Mouse (Mus musculus): ENCODE measurements at regions not wholly inside any gene's neighbourhood (a gene's known extent, or its start where the extent isn't known, plus 50 kb on each side); places are given as distances from the start of the nearest gene placed in this dataset.

DNA sequence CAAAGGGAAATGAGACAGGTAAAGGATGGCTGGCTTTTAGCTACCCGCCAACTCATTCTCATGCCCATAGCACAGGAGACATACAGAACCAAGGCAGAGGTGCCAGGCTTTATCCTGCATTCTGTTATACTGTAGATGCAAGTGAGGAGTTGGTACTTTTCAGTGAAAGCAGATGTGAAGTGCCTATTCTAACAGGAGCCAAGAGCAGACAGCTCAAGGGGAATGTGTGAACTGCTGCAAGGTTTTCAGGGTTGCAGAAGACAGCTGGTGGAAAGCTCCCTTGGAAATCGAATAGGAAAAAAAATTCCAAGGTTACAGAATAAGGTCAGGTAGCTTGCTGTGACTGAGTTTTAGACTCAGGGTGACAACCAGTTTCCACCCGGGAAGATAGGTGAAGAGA lies 105.7 kb upstream of the Gls start:
- no peaks in the 10 kb centered on the region for H3K27me3 ChIP-seq (replicated peaks)
- H3K27ac ChIP-seq, result no peak overlapping the region
- no peaks in the 10 kb centered on the region for H3K9me3 ChIP-seq
- no peaks in the 10 kb centered on the region for H3K36me3 ChIP-seq
- no peak overlapping the region for H3K4me3 ChIP-seq
- H3K9ac ChIP-seq, result no peak overlapping the region
- no peak for ATAC-seq (ENCODE audit: low FRiP score, low read depth)
- H3K4me1 ChIP-seq, result no peaks in the 10 kb centered on the region
- H3K4me2 ChIP-seq (replicated peaks), result no peak overlapping the region
- 83% methylated on average over 3 of the region's 3 CpGs for WGBS

DNA sequence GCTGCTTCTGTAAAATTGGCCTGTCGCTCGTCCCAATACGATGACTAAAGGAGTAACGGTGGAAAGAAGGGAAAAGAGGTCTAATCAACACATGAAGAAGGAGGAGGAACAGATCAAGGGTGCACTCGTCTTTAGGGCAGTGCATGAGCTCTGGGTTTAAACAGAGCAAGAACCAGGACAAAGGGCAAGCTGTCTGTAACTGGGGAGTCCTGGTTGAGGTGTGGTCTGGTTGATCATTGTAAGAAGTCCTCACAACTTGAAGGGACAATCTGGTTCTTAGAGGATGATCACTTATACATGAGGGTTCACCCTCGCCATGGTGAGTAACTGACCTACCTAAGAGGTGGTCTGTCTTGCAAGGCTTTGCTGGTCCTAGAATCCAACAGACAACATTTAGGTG lies 105.2 kb upstream of the Gls start:
- WGBS, result 89% methylated on average over 6 of the region's 6 CpGs
- no peak for ATAC-seq (ENCODE audit: low FRiP score, low read depth)
- no peaks in the 10 kb centered on the region for H3K36me3 ChIP-seq
- H3K4me2 ChIP-seq (replicated peaks), result no peak overlapping the region
- no peak overlapping the region for H3K4me3 ChIP-seq
- no peak overlapping the region for H3K27ac ChIP-seq
- no peaks in the 10 kb centered on the region for H3K27me3 ChIP-seq (replicated peaks)
- H3K9me3 ChIP-seq, result no peaks in the 10 kb centered on the region
- H3K9ac ChIP-seq, result no peak overlapping the region
- H3K4me1 ChIP-seq, result no peaks in the 10 kb centered on the region

DNA sequence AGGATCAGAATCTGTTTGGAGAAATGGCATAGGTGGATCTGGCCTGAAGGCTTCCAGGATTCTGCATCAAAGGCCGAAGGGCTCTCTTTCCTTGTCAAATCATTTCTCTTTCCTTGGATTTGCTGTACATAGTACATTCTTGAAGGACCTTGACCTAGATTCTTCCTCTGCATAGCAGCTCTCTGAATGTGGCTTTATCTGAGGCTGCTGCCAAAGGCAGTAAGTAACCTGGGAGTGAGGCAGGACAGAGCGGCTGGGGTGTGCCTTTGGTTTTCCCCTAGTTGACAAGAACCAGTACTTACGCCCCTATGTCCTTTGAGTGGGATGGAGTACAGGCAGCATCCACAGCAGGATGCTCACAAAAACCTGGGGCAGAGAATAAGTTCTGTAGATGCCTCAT lies 103.7 kb upstream of the Gls start:
- no peak overlapping the region for H3K4me3 ChIP-seq
- WGBS, result 91% methylated on average over 3 of the region's 3 CpGs
- ATAC-seq (ENCODE audit: low FRiP score, low read depth), result no peak
- no peak overlapping the region for H3K27ac ChIP-seq
- H3K9ac ChIP-seq, result no peak overlapping the region
- H3K9me3 ChIP-seq, result no peaks in the 10 kb centered on the region
- no peaks in the 10 kb centered on the region for H3K36me3 ChIP-seq
- no peaks in the 10 kb centered on the region for H3K4me1 ChIP-seq
- no peaks in the 10 kb centered on the region for H3K27me3 ChIP-seq (replicated peaks)
- H3K4me2 ChIP-seq (replicated peaks), result no peak overlapping the region

DNA sequence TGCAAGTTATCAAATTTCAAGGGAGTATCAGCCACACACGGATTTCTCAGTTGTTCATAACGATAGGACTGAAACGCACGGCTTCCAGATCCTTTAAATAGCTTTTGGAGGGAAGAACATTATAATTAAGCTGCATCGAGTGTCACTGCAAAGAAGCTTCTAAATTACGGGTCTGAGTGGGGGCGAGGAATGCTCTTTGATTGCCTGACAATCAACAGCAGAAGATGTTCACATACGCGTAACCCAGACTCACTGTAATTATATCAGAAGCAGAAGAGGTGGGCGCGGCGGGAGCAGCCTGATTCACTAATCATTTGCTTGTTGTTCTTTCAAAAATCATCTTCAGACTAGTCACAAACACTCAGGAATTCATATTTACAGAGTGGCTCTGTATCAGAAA lies 99.0 kb upstream of the Gls start:
- Histone ChIP-seq H3K4me3 (no peak overlapping the region), H3K27me3 (replicated peaks) (no peaks in the 10 kb centered on the region), H3K9me3 (no peaks in the 10 kb centered on the region), H3K4me2 (replicated peaks) (no peak overlapping the region), H3K36me3 (no peaks in the 10 kb centered on the region), H3K4me1 (no peaks in the 10 kb centered on the region), H3K27ac (no peak overlapping the region), H3K9ac (no peak overlapping the region)
- no peak for ATAC-seq (ENCODE audit: low FRiP score, low read depth)
- WGBS, result 86% methylated on average over 12 of the region's 12 CpGs

DNA sequence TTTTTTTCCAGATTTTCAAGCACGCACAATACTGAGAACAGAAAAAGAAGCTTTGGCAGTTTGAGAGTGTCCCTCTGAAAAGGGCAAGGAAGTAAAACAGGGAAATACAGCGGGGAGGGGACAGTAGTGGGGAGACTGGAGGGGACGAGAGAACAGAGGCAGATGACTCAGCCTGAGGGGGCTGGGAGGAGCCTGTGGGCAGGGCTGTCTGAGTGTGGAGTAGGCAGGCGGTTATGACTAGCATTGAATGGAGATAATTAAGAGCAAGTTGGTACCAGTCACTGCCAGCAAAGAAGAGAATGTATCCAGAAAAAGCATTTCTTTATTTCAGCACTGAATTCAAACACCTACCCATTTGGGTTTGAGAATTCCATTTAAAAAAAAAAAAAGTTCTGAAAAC lies 98.4 kb upstream of the Gls start:
- Histone ChIP-seq H3K27me3 (replicated peaks) (no peaks in the 10 kb centered on the region), H3K4me3 (no peak overlapping the region), H3K9ac (no peak overlapping the region), H3K4me1 (no peaks in the 10 kb centered on the region), H3K9me3 (no peaks in the 10 kb centered on the region), H3K36me3 (no peaks in the 10 kb centered on the region), H3K4me2 (replicated peaks) (no peak overlapping the region), H3K27ac (no peak overlapping the region)
- WGBS, result 58% methylated on average over 4 of the region's 4 CpGs
- no peak for ATAC-seq (ENCODE audit: low FRiP score, low read depth)

DNA sequence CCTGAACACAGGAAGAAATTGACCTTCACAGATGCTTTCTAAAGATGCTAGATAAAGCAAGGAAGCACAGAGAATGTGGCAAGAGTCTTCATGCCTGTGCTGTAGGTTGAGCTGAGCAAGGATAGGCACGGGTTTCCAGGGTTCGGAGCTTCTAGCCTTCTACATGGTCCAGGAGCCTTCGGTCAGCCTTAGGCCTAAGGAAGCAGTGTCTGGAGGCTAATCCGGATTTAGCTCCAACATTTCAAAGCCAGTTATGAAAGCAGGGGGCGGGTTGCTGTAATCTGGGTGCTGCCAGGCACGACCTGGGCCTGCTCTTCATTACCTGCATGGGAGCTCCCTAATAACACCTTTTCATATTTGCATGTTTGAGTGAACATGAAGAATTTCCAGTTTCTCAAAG lies 97.5 kb upstream of the Gls start:
- WGBS, result 84% methylated on average over 6 of the region's 6 CpGs
- Histone ChIP-seq H3K4me1 (no peaks in the 10 kb centered on the region), H3K9me3 (no peaks in the 10 kb centered on the region), H3K27me3 (replicated peaks) (no peaks in the 10 kb centered on the region), H3K4me2 (replicated peaks) (no peak overlapping the region), H3K9ac (no peak overlapping the region), H3K36me3 (no peaks in the 10 kb centered on the region), H3K27ac (no peak overlapping the region), H3K4me3 (no peak overlapping the region)
- ATAC-seq (ENCODE audit: low FRiP score, low read depth), result no peak

DNA sequence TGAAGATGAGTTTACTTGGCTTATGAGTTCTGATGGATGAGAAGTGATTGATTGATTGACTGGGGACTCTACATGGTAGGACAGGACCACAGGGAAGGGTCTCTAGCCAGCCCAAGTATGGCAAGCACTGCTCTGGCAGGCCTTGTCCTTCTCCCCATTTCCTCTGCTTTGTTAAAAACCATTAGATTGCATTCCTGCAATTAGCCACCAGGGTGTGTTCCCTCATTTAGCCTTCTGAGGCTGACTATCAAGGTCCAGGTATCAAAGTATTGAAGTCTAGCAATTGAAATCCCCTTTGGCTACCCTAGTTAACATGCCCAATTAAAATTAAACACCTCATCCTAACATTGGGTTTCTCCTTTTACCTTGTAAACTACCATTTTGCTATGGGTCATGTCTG lies 95.5 kb upstream of the Gls start:
- Histone ChIP-seq H3K36me3 (no peaks in the 10 kb centered on the region), H3K9me3 (no peaks in the 10 kb centered on the region), H3K27me3 (replicated peaks) (no peaks in the 10 kb centered on the region), H3K9ac (no peak overlapping the region), H3K4me2 (replicated peaks) (no peak overlapping the region), H3K4me1 (no peaks in the 10 kb centered on the region), H3K4me3 (no peak overlapping the region), H3K27ac (no peak overlapping the region)
- ATAC-seq (ENCODE audit: low FRiP score, low read depth), result no peak

DNA sequence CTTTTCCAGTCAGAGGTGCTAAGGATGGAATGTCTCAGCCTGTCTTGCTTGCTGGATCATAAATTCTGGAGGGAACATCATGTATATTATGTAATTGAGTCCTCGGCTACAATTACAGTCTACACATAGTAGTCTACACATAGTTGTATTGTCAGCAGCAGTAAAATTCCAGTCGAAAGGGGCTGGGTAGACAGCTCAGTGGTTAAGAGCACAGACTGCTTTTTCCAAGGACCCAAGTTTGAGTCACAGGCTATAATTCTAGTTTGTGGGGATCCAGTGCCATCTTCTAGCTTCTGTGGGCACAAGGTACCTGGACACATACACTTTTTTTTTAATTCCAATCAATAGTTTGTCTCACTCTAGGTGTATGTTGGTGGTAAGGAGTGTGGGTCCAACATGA lies 91.3 kb upstream of the Gls start:
- no peaks in the 10 kb centered on the region for H3K9me3 ChIP-seq
- H3K36me3 ChIP-seq, result no peaks in the 10 kb centered on the region
- no peaks in the 10 kb centered on the region for H3K27me3 ChIP-seq (replicated peaks)
- no peaks in the 10 kb centered on the region for H3K4me1 ChIP-seq
- H3K4me3 ChIP-seq, result no peak overlapping the region
- H3K9ac ChIP-seq, result no peak overlapping the region
- H3K4me2 ChIP-seq (replicated peaks), result no peak overlapping the region
- H3K27ac ChIP-seq, result no peak overlapping the region
- no peak for ATAC-seq (ENCODE audit: low FRiP score, low read depth)
- WGBS, result 86% methylated on average over 2 of the region's 2 CpGs

DNA sequence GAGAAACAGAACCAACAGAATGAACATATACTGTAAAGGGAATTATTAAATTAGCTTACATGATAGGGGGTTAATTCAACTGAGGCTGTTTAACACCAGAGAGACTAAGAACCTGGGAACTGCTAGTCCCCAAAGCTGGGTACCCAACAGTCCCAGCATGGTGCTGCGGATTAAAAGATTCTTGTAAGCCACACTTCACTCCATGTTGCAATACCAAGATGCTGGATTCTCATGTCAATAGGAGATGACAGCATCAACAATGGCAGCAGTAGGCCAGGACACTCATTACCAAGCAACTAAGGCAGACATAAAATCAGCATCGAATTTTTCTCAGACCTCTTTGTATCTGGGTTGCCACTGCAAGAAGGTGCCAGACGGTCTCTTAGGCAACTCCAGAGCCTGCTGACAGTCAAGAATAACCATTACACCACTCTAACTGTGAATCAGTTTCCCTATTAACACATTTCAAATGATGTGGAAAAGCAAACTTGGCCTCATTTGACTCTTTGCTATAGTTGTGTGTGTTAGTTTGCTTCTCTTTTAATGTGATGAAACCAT lies 79.1 kb upstream of the Gls start:
- H3K4me3 ChIP-seq, result no peak overlapping the region

DNA sequence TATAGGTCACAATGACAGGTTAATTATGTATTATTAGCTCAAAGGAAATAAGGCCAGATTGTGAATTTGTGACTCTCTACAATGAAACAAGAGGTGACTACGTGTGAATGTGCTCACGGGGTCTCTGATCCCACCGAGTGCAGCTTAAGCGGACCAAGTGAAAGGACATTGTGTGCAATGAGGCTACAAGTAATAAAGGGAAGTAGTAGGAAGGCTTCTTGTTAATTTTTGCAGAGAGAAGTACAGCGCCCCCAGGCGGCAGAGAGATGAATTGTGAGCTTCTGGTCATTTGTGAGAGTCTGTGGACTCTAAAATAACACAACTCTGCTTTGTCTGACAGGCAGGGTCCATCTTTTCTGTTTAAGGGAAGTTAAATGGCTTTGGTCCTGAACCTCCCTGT lies 73.9 kb upstream of the Gls start:
- Histone ChIP-seq H3K4me3 (no peak overlapping the region), H3K4me1 (no peaks in the 10 kb centered on the region), H3K36me3 (no peaks in the 10 kb centered on the region), H3K27me3 (replicated peaks) (no peaks in the 10 kb centered on the region), H3K9me3 (no peaks in the 10 kb centered on the region), H3K27ac (no peak overlapping the region), H3K4me2 (replicated peaks) (no peak overlapping the region), H3K9ac (no peak overlapping the region)
- ATAC-seq (ENCODE audit: low FRiP score, low read depth), result peak; percentile 61; the same call in 1 of the 2 replicates
- 28% methylated on average over 6 of the region's 6 CpGs for WGBS

More for the DNA sequence above, 79.1 kb upstream of the Gls start:
- Histone ChIP-seq H3K27ac (no peak overlapping the region), H3K27me3 (replicated peaks) (no peaks in the 10 kb centered on the region), H3K9ac (no peak overlapping the region), H3K9me3 (no peaks in the 10 kb centered on the region), H3K4me2 (replicated peaks) (no peak overlapping the region), H3K36me3 (no peaks in the 10 kb centered on the region), H3K4me1 (no peaks in the 10 kb centered on the region)
- WGBS, result 71% methylated on average over 3 of the region's 3 CpGs
- ATAC-seq (ENCODE audit: low FRiP score, low read depth), result no peak

DNA sequence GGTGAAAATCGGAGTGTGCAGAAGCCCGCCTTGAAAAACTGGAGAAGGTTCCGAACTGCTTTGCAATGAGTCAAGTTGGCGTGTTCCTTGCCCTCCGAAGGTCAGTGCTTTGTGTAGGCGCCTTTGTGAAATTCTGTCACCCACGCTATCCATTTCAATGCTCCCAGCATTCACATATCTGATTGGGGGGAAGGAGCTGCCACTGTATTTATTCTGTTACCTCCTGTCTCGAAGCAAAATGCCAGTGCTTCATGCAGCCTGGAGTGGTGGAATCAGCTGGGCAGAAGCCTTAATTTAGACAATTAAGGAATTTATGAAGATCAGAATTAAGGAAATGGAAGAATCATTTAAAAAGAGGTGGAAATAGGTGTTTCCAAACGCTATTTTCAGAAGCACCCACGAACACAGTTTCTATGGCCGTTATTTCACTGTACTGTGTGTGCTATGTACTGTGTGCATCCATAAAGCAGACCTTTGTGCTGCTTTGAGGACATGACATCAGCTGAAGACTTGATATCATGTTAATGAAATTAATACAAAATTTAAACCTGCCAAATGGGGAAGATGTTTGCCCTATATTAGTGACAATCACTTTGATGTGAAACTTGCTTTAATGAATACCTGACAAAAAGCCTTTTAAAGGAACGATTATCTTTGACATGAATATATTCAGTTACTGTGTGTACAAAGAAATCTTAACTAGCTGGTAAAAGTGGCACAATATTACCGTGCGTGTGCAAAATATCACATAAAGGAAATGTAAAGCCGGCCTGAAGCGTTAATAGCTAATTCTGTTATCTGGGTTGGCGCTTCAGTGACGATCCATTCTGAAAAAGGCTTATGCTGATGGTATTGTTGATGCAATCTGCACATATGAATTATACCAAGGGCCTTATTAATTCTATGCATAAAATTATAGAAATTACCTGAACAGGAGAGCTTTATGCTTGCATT lies 72.9 kb upstream of the Gls start:
- H3K36me3 ChIP-seq, result no peaks in the 10 kb centered on the region
- no peak overlapping the region for H3K4me3 ChIP-seq
- H3K27me3 ChIP-seq (replicated peaks), result no peaks in the 10 kb centered on the region
- WGBS, result 71% methylated on average over 18 of the region's 18 CpGs
- no peak overlapping the region for H3K9ac ChIP-seq
- no peak overlapping the region for H3K27ac ChIP-seq
- ATAC-seq (ENCODE audit: low FRiP score, low read depth), result 0 out of 2 replicates have a peak, but pooled peaks have one; percentile 35
- H3K4me1 ChIP-seq, result no peaks in the 10 kb centered on the region
- H3K4me2 ChIP-seq (replicated peaks), result no peak overlapping the region
- H3K9me3 ChIP-seq, result no peaks in the 10 kb centered on the region

DNA sequence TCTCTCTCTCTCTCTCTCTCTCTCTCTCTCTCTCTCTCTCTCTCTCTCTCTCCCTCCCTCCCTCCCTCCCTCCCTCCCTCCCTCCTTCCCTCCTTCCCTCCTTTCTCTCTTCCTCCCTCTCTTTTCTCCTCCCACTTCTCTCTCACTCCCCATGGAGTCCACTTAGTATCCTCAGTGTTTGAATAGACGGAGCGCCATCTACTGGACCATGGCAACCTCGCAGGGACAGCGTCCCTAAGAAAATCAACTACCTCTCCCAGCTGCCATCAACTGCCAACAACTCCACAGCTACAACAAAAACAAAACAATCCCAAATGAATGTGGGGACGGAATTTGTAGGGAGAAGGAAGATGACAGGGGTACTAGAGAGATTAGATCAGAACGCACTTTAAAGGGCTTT lies 69.5 kb upstream of the Gls start:
- no peak for ATAC-seq (ENCODE audit: low FRiP score, low read depth)
- 7% methylated on average over 6 of the region's 6 CpGs for WGBS

DNA sequence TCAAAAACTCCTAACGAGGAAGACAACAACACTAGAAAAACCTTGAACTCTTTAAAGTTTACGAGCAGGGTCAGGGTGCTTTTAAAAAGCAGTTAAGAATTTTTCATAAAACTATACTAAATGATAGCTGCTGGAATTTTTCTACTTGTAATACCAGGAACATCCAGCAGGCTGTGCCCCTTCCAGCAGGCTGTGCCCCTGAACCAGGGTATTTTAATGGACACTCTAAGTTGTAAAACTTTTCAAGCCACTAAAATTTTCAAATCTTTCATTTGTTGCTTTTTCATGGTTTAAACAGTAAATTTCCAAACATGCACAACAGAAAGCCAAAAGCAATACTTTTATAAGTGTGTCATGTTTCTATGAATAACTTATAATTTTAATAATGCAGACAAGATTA lies 68.2 kb upstream of the Gls start:
- H3K4me2 ChIP-seq (replicated peaks), result no peak overlapping the region
- H3K4me1 ChIP-seq, result no peaks in the 10 kb centered on the region
- no peaks in the 10 kb centered on the region for H3K36me3 ChIP-seq
- no peak overlapping the region for H3K27ac ChIP-seq
- no peak overlapping the region for H3K4me3 ChIP-seq
- H3K9me3 ChIP-seq, result no peaks in the 10 kb centered on the region
- no peak overlapping the region for H3K9ac ChIP-seq
- H3K27me3 ChIP-seq (replicated peaks), result no peaks in the 10 kb centered on the region
- WGBS, result 68% methylated on average over 2 of the region's 2 CpGs
- ATAC-seq (ENCODE audit: low FRiP score, low read depth), result no peak

More for the DNA sequence above, 69.5 kb upstream of the Gls start:
- Histone ChIP-seq H3K27me3 (replicated peaks) (no peaks in the 10 kb centered on the region), H3K4me3 (no peak overlapping the region), H3K4me2 (replicated peaks) (no peak overlapping the region), H3K36me3 (no peaks in the 10 kb centered on the region), H3K4me1 (no peaks in the 10 kb centered on the region), H3K9me3 (no peaks in the 10 kb centered on the region), H3K9ac (no peak overlapping the region), H3K27ac (no peak overlapping the region)

All from neural tube, embryonic 12.5 days (tissue).